In genomic region chr9:115545792-115546191, GRCm38 (mm10) we compare ENCODE assay signal across 14 mouse cellular contexts.
"Had no signal": no experiment of that assay in that cellular context is flagged by ENCODE, and none has a peak within 500 bp of the region (broad histone marks: within the 10 kb centered on the region; RNA-seq: fewer than 3 reads in every experiment).

No protein-coding gene starts in this region.

- DNase-seq: kidney, postnatal 25 days; liver; liver, embryonic 13.5 days; liver, postnatal 0 days; lung, postnatal 36 days; midbrain, embryonic 14.5 days; right cerebral cortex, adult 18-20 months; right cerebral cortex, postnatal 25 days; thymus, adult 2 months; thymus, postnatal 25 days had no signal

- H3K36me3 ChIP-seq: limb, embryonic 12.5 days; liver, embryonic 13.5 days; midbrain, embryonic 10.5 days; neural tube, embryonic 15.5 days had no signal

- H3K9me3 ChIP-seq: liver, embryonic 13.5 days; midbrain, embryonic 10.5 days; neural tube, embryonic 15.5 days had no signal

- ATAC-seq: liver, postnatal 0 days had no signal

- H3K27me3 ChIP-seq: limb, embryonic 12.5 days; liver, embryonic 13.5 days; neural tube, embryonic 15.5 days had no signal

- H3K4me2 ChIP-seq: limb, embryonic 12.5 days; liver, embryonic 13.5 days; neural tube, embryonic 15.5 days had no signal

- H3K27ac ChIP-seq: limb, embryonic 12.5 days; liver, embryonic 13.5 days; neural tube, embryonic 15.5 days had no signal

- H3K4me3 ChIP-seq: limb, embryonic 12.5 days; liver, embryonic 13.5 days; midbrain, embryonic 10.5 days; myocyte; neural tube, embryonic 15.5 days had no signal

- H3K9ac ChIP-seq: limb, embryonic 12.5 days; liver, embryonic 13.5 days; liver, postnatal 0 days; neural tube, embryonic 15.5 days had no signal
